Mouse (Mus musculus) thymus, postnatal 36 days (tissue): ENCODE measurements around the gene Fuom.

Experiments used
- DNase-seq, 2 experiments: peaks; one replicate each; pipeline ENCODE4 v3.0.0; 2022; ENCODE audit warnings: mixed read lengths in 2 of 2

Gene Fuom

DNA sequence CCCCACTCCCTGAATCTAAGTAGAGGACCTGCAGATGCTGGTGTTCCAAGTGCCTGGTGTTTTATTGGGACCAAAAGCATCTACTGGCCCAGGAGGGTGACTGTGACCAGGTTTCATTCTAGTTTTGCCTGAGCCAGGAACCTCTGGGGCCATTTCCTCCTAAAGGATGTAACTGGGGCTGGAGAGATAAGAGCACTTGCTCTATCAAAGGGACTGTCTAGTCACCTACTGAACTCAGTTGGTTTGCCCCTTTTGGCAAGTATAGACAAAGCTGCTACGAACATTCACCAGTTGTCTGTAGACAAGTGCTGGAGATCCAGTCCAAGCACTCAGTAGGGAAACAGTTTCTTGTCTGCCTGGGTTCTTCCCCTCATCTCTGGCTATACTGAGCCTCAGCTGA, 3.8 kb downstream of the Fuom start:
- no peak for DNase-seq

DNA sequence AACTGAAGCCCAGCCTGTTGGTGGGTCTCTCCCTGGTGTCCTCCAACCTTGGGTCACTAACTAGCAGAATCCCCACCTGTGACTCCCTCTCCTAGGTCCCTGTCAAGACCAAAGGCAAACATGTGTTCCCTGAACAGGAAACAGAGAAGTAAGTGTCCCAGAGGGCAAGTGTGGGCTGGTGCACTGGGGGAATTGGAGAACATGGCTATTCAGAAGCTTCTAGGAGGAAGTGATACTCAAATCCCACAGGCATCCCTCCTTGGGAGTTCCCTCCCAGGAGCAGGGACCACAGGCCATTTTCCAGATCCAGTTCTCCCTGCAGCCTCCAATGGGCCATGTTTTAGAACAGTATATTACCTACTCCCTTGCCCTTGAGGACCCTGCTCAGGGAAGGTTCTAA, 6.2 kb downstream of the Fuom start:
- DNase-seq = no peak

DNA sequence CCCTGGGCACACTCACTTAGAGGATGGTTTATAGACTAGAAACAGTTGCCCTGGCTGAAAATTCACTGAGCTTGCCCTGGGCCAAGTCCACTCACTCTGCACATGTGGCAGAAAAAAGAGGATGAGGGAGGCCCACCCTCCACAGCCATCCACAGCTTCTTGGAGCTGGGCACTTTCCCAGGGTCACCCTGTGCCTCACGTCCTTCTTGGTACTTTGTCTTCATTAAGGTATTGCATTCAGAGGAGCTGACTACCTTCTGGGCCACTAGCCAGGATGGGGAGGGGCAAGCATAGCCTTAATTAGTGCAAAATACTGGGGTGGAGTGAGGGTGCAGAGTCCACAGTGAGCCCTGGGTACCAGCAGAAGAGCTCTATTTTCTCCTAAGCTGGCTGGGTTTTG, 6.7 kb downstream of the Fuom start:
- no peak for DNase-seq

DNA sequence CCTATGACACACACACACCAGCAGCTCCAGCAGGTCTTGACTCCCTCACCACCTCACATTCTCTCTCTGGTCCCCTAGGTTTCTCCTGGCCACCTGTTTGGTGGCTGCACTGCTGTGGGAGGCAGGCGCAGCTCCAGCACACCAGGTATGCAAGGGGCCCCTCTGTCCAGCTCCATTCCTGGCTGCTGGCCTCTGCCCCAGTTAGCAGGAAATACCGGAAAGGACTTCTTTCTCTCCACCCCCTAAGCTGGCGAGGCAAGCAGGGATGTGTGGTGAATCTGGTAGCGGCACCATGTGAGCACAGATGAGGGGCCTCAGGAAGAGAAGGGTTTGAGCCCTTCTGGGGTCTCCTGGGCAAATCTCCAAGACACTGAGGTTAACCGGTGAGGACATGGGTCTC, 7.3 kb downstream of the Fuom start:
- no peak for DNase-seq

DNA sequence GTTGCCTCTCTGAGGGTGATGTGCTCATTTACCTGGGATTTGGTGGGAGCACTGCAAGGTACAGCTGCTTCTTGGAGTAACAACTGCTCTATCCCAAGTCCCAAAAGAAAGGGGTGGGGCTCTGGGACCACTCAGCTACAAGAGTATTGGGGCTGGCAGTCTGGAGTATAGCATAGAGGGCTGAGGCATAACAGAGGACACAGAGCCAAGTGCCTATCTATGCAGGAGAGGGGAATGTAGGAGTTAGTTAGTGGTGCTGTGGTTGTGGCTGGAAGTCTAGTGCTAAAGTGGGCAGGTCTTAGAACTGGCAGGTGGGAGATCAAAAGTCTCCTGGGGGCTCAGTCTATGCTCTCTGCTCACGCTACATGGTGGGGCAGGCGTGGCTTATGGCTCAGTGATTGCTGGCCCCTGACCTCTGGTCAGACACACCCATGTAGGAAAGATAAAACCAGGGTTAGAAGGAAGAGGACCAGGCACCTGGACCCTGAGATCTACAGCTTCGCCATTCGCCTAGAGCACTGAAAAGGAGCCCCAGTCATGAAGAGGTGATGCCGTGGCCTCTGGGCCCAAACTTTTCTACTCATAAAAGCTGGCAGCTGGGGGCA, 9.2 kb downstream of the Fuom start, which contains the start of gene Prap1:
Gene Prap1 (plus strand): TSS at position 472 of the 605 bp plus-strand sequence.
- DNase-seq = no peak

DNA sequence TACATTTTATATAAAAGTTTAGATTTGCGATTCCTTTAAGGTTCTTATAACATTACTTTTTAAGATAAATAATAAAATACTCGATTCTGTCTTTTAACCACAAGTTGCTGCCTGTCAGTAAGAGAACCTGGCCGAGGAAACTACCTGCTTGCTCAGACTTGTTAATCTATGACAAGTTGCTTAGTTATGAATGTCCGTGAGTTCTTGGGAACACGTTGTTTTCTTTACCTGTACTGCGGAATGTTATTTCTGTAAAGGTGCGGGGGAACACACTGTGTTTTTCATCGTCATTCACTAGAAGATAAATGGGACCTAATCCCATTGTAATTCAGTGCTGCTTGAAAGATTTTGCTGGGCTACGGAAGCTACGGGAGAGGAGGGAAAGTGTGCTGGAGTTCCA, 11.6 kb downstream of the Fuom start:
- no peak for DNase-seq

DNA sequence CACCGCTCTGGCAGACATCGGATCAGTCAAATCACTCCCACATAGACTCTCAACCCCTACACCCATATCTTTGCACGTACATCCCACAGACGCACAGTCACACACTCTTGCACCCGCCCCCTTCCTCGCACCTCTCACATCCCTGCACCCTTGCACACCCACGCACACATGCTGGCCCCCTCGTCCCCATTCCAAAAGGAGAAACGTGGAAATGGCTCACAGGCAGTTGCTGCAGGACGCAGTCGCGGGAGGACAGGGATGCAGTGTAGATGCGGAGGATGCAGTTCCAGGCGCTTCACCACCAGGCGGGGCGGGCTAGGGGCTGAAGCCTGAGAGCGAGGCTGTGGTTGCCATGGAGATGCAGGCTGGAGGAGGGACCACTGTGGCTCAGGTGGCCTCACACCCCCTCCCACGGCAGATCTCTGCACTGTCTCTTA, 20.0 kb downstream of the Fuom start, which contains the start of gene Caly:
Gene Caly (minus strand): TSS at position 307 of the 437 bp plus-strand sequence.
- DNase-seq = peak; percentile 21 to 45

DNA sequence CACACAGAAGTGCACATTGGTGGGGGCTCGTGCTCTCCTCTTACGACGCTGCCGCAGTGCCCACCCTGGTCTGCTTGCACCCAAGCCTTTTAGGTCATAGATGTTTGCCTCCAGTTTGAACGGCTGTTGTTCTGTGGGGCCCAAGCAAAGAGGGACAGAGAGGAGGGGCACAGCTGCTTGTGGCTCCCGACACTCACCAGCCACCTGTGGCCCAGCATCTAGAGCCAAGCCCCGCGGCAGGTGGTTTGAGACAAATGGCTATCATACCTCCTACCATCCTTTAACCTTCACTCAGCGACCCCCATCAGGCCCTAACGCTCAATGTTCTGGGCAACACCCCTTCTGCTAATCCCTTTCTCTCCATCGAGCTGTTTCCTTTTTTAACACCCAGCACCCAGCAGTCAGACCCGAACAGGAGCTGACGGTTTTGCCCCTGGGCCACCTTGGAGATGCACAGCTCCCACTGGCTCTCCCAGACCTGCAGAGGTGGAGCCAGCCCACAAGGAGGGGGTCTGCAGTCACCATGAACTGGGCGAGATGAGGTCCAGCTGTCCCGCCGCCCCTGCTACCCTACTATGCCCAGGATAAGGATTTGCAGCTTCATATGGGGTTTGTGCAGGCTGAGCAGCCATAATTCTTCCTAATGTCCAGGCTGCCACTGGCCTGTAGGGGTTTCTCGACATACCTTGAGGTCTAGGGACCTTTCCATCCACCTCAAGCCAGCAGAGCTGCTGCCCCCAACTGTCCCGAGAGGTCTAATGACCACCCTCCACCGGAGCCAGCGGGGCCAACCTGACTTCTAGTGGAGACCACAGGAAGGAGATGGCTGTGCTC, 20.6 kb downstream of the Fuom start:
- no peak for DNase-seq

DNA sequence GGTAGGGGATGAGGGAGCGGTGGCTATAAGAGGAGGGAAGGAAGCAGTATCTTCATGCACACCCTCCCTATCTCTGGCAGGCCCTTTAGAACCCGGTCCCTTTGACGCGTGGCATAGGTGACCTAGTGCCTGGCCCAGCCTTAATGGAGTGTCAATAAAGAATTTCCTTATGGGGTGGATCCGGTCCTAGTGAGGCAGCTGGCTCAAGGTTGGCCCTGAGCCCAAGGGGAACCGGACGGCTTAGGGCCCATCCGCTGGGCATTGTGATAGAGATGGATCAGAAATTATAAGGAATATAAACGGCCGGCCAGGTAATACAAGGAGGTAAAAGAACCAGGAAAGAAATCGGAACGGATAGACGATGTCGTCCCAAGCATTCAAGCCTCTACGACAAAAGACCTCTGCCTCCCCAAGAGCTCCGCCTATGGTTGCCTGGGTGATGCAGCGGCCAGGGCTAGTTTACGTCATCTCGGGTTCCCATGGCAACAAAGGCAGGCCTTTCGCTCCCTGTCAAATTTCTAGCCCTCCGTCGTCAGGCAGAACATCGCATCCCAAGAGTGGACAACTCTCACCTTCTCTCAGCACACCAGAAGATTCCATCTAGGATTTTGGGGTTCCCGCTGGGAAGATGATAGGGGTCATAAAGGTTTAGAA, 21.6 kb downstream of the Fuom start:
- DNase-seq = peak; percentile 25 to 43

DNA sequence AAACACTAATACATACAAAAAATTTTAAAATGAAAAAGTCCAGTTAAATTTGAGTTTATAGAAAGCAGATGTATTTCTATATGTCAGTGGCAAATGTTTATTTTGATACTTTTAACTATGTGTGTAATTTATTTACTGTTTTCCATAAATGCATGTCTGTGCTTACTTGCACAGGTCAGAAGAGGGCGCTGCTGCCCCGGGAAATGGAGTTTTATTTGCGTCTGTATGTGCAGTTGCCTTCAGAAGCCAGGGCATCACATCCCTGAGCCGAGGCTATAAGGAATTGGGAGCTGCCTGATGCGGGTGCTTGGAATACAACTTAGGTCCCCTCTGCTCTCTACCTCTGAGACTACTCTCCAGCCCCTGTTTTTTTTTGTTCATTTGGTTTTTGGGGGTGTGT, 23.5 kb downstream of the Fuom start:
- DNase-seq = peak; percentile 47 to 51

DNA sequence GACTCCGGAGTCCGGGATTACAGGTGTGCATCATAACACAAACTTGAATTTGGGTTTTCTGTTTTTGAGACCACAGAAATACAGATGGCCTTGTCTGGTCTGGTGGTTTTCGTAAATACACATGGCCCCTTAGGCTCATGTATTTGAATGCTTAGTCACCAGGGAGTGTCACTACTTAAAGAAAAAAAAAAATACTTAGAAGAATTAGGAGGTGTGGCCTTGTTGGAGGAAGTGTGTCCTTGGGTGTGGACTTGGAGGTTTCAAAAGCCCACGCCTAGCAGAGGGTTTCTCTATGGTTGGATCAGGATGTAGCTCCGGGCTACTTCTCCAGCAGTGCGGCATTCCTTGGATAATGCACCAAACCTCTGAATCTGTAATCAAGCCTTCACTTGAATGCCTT, 24.5 kb downstream of the Fuom start:
- DNase-seq = no peak

DNA sequence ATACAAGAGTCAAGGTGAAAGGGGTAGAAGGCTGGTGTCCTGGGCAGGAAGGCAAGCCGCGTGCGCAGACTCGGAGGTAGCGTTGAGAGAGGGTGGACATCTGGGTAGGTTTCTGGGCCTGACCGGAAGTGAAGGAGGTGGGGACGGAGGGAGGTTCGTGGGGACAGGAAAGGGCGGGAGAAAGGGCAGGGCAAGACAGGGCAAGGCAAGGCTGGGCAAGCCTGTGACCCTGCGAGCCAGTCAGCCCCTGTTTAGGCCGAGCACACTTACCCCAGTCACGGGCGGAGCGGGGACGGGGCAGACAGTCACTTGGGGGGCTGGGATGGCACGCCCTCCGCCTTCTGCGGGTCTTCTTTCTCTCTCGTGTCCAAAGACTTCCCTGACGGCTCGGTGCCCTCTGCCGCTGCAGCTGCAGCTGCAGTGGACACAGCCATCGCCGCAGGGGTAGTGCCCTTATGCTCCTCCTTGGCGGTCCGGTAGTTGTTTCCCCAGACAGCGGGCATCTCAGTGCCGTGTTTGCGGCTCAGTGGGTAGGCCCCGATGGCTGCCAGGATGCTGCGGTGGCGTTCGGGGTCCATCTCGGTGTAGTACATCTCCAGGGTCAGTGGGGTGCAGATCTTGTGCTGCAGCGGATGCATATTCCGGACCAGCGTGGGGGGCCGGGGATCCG, 32.1 kb downstream of the Fuom start:
- DNase-seq = no peak

DNA sequence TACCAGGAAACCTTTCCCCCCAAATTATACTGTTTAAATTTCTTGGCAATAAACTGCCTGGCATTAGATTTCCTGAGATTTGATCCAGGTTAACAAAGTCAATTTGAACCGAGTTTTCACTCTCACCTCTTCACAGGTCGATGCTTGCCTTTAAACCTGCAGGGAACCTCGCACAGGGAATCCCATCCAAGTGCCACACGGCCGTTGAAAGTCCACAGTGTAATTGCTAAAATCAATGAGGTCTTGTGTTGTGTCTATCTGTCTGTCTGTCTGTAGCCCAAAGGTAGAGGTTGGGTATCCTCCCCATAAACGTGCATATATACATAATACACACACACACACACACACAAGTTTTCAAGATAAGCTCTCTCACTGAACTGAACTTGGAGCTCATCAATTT, 34.8 kb downstream of the Fuom start:
- no peak for DNase-seq

DNA sequence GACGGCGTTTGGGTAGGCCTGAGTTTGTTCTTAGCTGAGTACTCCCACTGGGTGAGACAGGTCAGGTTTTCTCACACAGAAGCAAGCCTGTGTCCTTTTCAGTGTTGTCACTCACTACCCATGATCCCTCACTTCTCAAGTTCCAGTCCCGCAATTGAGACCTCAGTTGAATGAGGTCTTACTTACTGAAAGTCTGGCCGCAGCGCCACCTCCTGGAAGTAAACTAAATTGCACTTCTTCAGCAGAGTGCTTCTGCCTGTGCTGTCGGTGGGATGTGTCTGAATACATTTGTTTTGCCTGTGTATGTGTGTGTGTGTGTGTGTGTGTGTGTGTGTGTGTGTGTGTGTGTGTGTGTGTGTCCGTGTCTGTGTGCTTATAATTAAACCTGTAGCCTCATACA, 39.1 kb downstream of the Fuom start:
- peak; percentile 46 to 63 for DNase-seq

DNA sequence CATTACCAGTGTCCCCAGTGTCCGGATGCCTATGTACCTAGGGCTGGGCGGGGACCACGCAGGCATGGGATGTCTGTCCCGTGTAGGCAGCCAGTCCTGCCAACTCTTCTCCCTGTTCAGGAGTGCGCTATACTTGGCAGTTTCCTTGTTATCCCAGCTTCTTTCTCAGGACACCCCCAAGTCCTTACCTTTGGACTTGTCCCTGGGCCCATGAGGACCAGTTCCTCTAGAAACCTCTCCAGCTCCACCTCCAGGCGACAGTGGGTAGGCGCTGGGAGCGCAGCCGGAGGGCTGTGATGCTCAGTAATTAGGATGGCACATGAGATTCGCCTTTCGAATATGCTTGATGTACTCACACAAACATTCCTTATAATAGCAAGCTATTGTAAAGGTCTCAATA, 39.9 kb downstream of the Fuom start:
- DNase-seq = no peak

DNA sequence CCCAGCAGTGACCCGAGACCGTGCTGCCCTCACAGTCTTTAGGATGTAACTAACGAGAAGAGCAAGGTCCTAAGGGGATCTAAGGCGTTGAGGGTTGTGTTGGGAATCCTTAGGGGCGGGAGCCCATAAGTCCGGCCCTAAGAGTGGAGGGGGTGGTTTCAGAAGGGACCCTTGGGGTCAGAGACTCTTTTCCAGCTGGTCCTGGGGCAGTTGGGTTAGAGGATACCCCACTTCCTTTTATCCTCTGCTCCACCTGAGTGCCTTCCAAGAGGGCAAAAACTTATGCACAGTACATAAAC, 40.5 kb downstream of the Fuom start:
- no peak for DNase-seq

DNA sequence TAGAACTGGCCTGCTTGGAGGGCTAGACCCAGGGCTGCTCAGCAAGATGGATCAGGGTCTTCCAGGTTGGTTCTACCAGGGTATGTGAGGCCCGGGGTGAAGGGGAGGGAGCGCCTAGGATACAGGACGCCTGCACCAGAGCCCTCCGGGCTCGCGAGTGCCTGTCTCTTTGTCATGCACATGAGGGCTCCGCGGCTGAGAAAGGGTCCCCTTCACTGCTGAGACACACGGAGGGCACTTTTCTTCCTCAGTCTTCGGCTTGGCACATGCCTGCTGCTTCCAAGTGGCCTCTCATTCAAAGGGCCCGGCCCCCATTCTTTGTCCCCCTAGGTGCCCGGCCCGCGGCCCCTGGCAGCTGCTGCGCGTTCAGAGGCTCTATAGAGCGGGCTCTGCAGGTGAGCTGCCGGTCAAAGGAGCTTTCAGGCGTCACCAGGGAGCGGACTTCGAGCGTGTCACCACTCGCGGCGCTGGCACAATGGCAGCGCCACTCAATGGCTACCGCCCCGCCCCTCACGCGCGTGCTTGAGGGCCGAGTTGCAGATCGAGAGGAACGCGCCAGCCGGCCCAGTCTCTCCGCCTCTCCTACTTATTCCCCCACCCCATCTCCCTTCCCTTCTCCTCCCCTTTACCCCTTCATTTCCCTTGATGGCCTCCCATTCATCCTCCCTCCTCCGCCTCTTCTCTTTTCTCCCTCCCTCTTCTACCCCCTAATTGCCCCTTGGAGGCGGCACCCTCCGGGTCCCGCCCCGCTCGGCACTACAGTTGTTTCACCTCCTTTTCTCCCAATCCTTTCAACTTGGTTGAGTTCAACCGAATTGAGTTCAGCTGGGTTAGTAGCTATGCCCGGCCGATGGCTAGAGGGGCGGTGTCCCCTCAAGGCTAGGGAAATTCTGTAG, 41.1 kb downstream of the Fuom start:
- no peak for DNase-seq

DNA sequence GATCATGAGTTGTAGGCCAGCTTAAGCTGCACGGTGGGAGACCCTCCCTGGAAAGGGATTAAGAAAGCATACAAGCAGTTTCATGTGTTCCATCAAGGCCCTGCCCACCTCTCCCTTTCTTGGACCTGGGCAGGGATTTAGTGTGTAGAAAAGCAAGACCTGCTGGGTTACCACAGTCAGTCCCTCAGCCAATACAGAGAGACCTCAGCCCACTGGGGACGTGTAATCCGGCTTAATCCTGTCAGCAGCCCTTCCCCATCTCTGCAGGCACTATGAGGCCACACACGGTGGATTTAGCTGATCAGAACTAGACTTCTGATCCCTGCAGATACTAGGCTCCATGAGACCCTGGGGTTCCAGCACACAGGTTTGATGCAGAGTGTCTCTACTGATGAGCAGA, 42.6 kb downstream of the Fuom start:
- DNase-seq = no peak

DNA sequence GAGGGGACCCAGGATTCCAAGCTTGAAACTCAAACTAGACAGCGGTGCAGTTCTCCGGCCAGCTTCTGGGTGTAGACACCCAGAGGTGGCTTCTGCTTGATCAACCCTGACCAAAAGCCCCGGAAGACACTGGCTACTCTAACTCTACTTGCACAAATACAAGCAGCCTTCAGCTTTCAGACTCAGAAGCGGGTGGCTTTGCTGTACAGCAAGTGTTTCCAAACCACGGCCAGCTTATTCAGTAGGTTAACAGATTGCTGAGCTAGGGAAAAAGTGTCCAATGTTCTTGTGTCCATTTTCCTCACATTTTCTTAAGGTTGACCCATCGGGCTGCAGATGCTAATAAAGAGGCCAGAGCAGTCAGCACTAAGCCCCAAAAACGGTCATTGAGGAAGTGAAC, 43.7 kb downstream of the Fuom start:
- no peak for DNase-seq

DNA sequence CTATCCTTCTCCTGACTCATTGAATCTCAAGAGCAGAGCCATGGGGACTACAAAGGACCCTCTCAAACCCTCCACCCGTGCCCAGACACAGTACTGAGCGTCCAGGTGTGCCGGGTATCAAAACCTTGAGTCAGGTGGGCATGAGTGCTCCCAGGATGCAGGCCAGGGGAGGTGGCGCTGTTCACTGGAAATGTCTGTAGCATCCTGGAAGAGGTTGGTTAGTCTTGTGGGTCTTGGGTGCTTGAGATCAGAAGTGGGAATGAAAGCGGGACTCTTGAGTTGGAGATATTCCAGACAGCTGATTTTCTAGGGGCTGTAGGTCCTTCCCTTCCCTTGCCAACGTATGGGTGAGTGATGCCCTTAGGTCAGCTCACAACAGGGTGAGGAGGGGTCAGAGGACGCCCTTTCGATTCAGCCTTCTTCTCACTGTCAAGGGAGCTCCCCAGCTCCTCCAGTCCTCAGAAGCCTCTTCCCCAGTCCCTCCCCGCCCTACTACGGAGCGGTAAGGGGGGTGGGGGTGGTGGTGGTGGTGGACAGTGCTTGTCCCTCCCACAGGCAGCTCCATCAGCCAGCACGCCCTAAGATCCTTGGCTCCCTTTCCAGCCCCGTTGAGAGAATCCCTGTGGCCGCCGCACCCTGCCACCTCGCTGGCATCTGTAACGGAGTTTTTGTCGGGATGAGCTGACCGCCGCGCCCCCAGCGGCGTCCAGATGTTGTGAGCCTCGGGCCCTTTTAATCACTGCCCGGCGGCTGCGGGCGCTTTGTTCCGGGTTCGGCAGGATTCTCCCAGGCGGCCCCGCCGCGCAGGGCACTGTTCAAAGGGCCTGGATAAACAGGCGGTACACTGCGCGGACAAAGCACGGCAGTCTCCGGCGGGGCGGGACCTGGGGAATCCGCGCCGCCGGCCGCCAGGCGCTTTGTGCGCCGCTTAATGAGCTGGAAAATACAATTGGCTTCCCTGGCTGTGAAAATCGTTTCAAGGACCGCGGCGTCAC, 44.5 kb downstream of the Fuom start:
- no peak for DNase-seq

DNA sequence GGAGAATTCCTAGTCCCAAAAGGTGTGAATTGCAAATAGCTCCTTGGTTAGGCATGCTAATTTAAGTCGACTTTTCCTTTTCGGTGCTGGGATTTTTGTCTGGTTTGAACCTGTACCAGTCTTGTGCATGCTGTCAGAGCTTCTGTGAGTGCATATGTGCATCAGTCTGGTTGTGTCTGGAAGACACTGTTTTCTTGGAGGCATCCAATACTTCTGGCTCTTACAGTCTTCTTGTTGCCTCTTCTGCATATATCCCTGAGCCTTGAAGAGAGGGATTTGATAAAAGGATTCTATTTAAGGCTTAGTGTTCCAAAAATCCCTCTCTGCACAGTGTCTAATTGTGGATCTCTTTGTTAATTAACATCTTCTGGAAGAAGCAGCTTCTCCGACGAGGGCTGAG, 48.1 kb downstream of the Fuom start:
- no peak for DNase-seq
